Mouse (Mus musculus) stomach, adult 2 months (tissue): ENCODE data around the gene Mlxipl. TPM values are rescaled to one million over a fixed set of nuclear protein-coding genes. Genes with fewer than 3 reads are reported as not detected.

Experiments
- polyA plus RNA-seq: library from polyadenylated mRNA; depleted of rRNA; stranded (reverse); fragments of >200 nt; gene quantifications from 2 replicates; pipeline ENCODE4 v1.2.3, GENCODE M21; 2012; rRNA removed

Mlxipl gene
- polyA plus RNA-seq: 3.9 and 4.0 TPM in 2 replicates

DNA sequence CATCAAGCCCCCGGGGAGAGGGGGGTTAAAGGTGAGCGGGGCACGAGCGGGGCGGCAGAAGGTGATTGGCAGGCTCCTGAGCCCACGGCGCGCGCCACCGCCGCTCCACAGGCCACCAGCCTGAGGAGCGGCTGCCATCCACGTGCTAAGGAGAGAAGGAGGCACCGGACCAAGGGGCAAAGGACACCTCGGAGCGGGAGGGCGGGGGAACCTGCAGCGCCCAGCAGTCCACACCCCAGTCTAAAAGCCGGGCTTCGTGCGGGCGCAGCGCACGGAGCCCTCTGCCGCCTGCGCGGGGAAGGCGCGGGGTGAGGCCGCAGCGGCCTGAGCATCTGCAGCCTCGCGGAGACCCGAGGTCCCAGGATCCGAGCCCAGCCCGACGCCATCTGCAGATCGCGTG, at the start of gene Mlxipl:
Mlxipl (plus strand) TSS at position 238 of the 400 bp plus-strand sequence.

DNA sequence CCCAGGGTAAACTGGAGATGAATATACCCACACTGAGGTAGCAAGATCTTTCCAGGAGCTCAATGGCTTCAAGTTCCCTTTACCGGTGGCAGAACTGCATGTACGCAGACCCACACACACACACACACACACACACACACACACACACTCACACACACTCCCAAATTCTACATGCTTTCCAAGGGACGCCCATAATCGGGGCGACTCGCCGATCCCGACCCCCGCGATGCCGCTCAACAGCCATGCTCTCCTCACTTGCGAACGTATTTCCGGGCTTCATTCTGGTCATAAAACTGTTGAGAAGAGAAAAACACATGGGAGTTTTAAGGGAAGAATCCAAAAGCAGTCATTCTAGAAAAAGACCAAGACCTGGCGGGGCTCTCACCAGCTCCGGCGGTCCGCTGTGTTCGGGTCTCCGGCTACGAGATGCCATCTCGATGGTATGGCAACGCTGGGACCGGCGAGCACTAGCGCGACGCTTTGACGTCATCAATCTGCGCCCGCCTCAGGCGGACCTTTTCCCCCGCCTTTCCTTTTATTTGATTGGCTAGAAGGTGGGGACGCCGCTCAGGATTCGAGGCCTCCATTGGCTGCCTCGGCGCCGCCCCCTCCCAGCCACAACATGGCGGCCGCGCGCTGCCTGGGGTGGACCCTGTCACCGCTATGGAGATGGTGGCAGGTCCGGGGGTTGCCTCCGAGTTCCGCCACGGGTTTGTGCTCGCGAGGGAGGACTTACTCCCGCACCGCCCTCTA, 25.9 kb upstream of the Mlxipl start, which contains the start of gene Dnajc30:
Dnajc30 (plus strand) TSS at position 574 of the 753 bp plus-strand sequence.

DNA sequence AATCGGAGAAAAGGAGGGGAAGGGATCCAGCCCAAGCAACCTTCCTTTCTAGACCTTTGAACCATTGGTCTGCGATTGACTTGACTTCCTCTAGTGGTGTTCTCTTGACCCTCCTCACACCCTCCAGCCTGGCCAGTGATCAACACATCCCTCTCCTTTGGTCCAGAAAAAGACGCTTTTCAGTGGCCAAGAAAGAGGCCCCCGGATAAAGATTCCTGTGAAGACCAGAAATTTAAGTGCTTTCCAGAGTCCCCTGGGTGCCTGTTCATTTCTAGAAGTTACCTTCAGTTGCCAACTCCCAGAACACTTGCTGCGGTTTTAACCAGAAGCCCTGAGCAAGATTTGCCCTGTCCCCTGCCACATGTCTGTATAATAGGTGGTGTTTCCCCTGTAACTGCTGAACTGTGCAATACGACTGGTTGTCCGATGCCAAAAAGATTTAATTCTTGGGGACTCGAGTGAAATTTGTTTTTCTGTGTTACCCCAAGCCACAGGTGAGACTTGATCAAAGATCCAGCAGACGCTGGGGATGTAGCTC, 24.7 kb upstream of the Mlxipl start, which contains the start of gene Bud23:
Bud23 (minus strand) TSS at position 51 of the 538 bp plus-strand sequence.

DNA sequence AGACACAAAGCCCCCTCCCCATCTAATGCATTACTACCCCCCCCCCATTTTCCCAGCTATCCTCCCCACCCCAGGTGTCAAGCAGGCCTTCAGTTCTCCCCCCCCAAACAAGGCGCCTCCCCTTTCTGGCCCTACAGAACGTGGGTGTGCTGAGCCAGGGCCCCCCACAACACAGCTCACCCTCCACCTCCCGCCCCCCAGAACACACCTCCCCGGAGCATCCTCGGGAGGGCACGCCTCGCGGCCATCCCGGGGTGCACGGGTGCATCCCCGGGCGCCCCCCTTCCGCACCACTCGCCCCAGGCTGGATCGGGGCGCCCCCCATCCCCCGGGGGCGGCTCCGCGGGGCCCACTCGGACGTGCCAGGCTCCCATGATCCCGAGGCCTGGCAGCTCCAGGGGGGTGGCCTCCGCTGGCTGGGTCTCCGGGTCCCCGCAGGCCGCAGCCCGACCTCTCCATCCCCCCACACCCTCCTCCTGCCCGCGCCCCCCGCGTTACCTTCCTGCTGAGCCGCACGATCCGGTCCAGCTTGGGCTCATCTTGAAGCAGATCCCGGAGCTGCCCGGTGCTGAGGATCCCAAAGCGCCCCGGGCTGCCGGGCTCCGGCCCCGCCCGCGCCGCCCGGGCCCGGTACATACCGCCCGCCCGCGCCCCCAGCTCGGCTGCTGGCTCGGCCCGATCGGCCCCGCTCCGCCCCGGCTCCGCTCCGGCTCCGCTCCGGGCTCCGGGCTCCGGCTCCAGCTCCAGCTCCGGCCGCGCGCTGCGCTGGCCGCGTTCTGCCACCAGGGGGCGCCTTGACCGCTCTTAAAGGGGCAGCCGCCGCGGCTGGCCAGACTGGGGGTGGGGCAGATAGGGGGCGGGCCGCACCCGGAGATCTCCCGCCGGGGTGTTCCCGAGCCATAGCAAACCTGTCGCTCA, 11.9 kb upstream of the Mlxipl start, which contains the start of gene Vps37d:
Vps37d (minus strand) TSS at position 703 of the 918 bp plus-strand sequence.

DNA sequence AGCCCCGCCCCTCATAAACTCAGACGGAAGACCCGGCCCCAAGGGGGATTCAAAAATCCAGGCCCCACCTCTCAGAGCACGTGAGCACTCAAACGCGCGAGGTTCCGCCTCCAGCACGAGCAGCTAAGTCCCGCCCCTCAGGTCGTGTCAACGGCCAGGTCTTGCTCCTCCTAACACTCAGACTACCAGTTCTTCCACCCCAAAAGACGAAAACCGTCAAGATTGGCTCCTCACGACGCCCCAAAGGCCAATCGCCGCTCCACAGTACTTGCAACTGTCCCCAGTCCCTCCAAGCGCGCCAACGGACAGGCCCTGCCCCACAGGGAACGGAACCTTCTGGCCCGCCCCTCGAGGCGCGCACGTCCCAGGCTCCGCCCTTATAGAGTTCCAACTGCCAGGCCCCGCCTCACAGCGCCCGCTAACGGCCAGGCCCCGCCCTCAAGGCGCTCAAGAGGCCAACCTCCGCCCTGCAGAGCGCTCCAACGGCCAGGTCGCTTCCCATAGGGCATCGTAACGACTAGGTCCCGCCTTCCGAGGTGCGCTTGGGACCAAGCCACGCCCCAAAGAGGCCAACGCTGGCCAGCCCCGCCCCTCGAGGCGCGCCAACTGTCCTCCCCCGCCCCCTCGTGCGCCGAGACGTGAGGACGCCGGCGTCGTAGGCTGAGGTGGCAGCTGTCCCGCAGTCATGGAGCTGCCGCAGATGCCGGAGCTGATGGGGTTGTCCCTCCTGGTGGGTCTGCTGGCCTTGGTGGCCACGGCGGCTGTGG, 59.5 kb downstream of the Mlxipl start, which contains the start of gene Tbl2:
Tbl2 (plus strand) TSS at position 605 of the 767 bp plus-strand sequence.

DNA sequence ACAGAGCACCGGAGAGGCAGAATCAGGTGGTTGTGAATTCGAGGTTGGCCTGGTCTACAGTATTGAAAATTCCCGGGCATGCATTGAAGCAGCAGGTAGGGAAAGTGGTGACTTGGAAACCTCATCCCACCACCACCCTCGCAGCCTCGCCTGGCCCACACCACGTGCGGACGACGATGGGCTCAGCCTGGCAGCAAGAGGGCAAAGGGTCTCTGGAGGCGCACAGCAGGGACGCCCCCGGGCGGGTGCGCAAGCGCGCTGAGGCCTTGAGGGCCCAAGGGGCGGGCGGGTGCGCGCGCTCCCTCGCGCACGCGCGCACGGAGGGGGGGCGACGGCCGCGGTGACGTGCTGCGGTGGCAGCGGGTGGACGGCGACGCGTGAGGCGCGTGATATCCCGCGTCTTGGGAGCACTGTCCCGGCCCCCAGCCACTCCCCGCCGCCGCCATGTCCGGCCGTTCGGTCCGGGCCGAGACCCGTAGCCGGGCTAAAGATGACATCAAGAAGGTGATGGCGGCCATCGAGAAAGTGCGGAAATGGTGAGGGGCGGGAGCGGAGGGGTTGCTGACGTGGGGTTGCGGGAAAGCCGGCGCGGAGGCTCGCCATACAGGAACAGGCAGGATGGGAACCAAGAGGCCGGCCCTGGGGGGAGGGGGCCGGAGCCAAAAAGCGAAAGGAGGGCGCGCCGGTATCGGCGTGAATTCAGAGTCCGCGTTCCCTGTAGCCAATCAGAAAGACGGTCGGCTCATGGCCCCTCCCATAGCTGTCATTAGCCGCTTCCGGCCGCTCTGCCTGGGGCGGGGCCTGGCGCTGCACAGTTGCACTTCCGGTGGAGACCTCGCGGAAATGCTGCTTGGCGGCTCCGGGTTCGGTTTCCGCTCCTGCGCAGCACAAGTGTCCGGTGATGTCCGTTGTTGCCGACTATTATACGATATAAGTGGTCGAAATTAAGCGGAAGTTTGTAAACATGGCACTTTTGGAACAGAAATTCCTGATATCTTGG, 78.7 kb downstream of the Mlxipl start, which contains the start of gene Bcl7b:
Bcl7b (plus strand) TSS at position 221 of the 1,000 bp plus-strand sequence.

DNA sequence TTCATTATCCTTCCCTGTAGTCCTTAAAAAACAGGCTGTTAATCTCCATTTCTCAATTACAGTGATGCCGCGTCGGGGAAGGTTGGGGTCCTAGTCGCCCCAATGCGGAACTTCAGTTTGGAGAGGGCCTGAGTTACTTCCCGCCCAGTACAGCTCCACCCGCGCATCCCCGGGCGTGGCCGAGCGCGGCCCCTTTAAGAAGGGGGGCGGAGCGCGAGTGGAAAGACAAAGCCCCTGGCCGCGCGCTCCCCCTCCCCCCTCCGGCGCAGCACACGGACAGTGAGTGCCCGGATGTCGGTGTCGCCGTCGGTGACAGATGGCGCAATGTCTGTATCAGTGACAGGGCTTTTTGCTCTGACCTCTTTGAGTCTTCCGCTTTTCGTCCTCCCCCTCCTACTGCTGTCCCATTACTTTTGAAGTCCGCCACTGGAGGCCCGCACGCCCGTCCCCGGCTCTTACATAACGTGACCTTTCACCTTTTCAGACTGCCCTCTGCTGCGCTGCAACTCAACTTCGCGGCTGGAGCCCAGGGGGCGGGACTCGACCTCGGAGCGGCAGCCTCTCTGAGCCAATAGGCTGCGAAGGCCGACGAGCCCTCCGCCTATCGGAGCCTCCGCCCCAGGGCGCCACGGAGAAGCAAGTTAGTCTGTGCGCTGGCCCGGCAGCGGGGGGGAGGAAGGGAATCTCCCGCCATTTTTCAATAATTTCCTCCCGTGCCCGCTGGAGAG, 97.1 kb downstream of the Mlxipl start, which contains the start of gene Baz1b:
Baz1b (plus strand) TSS at position 644 of the 728 bp plus-strand sequence.

Other genes starting within 250 kb of the Mlxipl start
- not detected in 2 replicates for gene Tmem270, start 183.2 kb upstream of the Mlxipl start, polyA plus RNA-seq
- not detected in 2 replicates for gene Cldn13, start 174.4 kb upstream of the Mlxipl start, polyA plus RNA-seq
- 2.1 and 3.1 TPM in 2 replicates for gene Mettl27, start 157.5 kb upstream of the Mlxipl start, polyA plus RNA-seq
- 16.9 and 17.5 TPM in 2 replicates for gene Cldn4, start 143.0 kb upstream of the Mlxipl start, polyA plus RNA-seq
- gene Cldn3, start 103.7 kb upstream of the Mlxipl start, polyA plus RNA-seq: 3.1 and 3.5 TPM in 2 replicates
- 26.0 and 26.5 TPM in 2 replicates for gene Abhd11, start 80.7 kb upstream of the Mlxipl start, polyA plus RNA-seq
- 4.6 and 4.9 TPM in 2 replicates for gene Stx1a, start 66.4 kb upstream of the Mlxipl start, polyA plus RNA-seq
- 17.9 and 21.3 TPM in 2 replicates for gene Dnajc30, start 25.7 kb upstream of the Mlxipl start, polyA plus RNA-seq
- gene Bud23, start 24.9 kb upstream of the Mlxipl start, polyA plus RNA-seq: 26.3 and 30.4 TPM in 2 replicates
- 2.1 and 3.0 TPM in 2 replicates for gene Vps37d, start 11.6 kb upstream of the Mlxipl start, polyA plus RNA-seq
- 1.7 and 2.0 TPM in 2 replicates for gene Tbl2, start 59.8 kb downstream of the Mlxipl start, polyA plus RNA-seq
- gene Bcl7b, start 78.4 kb downstream of the Mlxipl start, polyA plus RNA-seq: 18.8 and 20.5 TPM in 2 replicates
- gene Baz1b, start 97.4 kb downstream of the Mlxipl start, polyA plus RNA-seq: 6.5 and 7.3 TPM in 2 replicates
- 0.52 and 1.7 TPM in 2 replicates for gene Fzd9, start 161.3 kb downstream of the Mlxipl start, polyA plus RNA-seq